Mouse (Mus musculus) myocyte (in vitro differentiated cells): ENCODE data around the gene 4930556J24Rik.

Source experiments
- MAX ChIP-seq: IDR thresholded peaks from one replicate; pipeline ENCODE4 v1.6.1; 2011; ENCODE audit warnings: low read depth, mild to moderate bottlenecking, control low read depth
- POLR2AphosphoS2 ChIP-seq: IDR thresholded peaks from one replicate; pipeline ENCODE4 v1.6.1; 2011; ENCODE audit warnings: low read depth, control low read depth; ENCODE audit not compliant: insufficient read length

DNA sequence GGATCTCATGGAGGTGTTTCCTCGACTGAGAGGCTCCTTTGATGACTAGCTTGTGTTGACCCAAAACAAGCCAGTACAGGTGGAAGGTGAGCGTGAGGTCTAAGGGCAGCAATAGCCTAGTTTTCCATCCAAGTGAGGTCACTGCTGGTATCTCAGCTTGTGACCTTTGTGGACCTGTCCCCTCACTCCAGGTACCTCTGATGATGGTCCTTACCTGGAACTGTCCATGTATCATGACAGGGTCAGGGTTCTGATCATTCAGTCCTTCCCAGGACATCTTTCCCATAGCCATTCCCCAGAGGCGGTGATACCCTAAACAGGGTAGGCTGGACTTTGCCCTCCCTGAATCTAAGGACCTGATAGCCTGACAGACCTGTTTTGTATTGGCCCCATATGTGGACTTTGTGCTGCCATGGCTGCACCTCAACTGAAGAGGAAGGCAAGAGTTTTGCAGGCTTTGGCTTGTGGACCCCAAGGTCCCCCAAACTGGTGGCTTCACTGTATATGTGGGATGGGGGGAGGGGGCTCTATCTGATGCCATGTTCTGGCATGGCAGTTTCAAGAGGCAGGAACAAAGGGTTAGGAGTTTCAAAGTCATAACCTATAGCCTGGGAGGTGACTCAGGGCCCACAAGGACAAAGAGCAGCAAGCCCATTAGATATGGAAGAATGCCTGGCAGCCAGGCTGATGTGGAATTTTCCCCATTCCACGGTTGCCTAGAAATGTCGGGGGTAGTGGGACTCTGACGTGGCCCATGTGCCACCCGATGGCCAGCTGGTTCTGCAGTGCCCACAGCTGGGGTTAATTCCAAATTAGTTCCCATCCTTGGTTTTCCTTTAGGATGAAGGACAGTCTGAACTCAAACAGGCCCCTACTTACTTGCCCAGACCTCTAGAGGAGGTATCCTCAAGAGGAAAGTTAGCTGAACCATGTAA is 6.0 kb upstream of the 4930556J24Rik start:
- TF ChIP-seq POLR2AphosphoS2 (peak; percentile 51), MAX (no peak)
